15 mouse cellular contexts compared by ENCODE assay signal in genomic region chr6:128107698-128108097, GRCm38 (mm10). TPM values are rescaled to one million over a fixed set of nuclear protein-coding genes. Genes with fewer than 3 reads are reported as not detected.
DNase-seq lines count a peak whose midpoint lies in the region; ATAC-seq and TF ChIP-seq lines count a peak whose summit lies in the region.
"Had no signal": no experiment of that assay in that cellular context is flagged by ENCODE, and none has a peak within 500 bp of the region (broad histone marks: within the 10 kb centered on the region; RNA-seq: fewer than 3 reads in every experiment).

No protein-coding gene starts in this region.

- H3K4me2 ChIP-seq in kidney, embryonic 14.5 days (replicated peaks; ENCODE audit: low read depth, low read length), result no peak overlapping the region
- H3K4me2 ChIP-seq: limb, embryonic 12.5 days had no signal

- no peaks in the 10 kb centered on the region for H3K9me3 ChIP-seq in kidney, embryonic 14.5 days (ENCODE audit: control insufficient read depth, low read length)
- H3K9me3 ChIP-seq: limb, embryonic 12.5 days had no signal

- no peak for TF ChIP-seq CTCF in kidney, adult 2 months (conservative IDR thresholded peaks at IDR 0.05; ENCODE audit: insufficient read depth, insufficient read length, low read depth, low read length)

- ATAC-seq in kidney, embryonic 14.5 days (ENCODE audit: low FRiP score, low TSS enrichment), result no peak
- ATAC-seq in granulocyte monocyte progenitor cell, adult 5-6 weeks (replicated peaks; ENCODE audit: poor library complexity, severe bottlenecking), result peak; percentile 93
- ATAC-seq: hindbrain, postnatal 0 days had no signal

- H3K4me3 ChIP-seq in kidney, adult 2 months (ENCODE audit: insufficient read depth, low read depth, low read length), result no peak overlapping the region
- H3K4me3 ChIP-seq in kidney, embryonic 14.5 days (ENCODE audit: low read length), result no peak overlapping the region
- H3K4me3 ChIP-seq: limb, embryonic 12.5 days had no signal

- H3K27me3 ChIP-seq in kidney, adult 2 months (replicated peaks; ENCODE audit: control insufficient read depth, insufficient read depth, low read length), result no peaks in the 10 kb centered on the region
- H3K27me3 ChIP-seq in kidney, embryonic 14.5 days (ENCODE audit: control insufficient read depth, insufficient read depth, low read length), result no peaks in the 10 kb centered on the region
- H3K27me3 ChIP-seq: limb, embryonic 12.5 days had no signal

- no peak for TF ChIP-seq POLR2A in kidney, adult 2 months (IDR thresholded peaks at IDR 0.05; ENCODE audit: low read depth, low read length)

- peak overlapping the region; percentile 26; the same call in 1 of the 2 replicates for H3K27ac ChIP-seq in kidney, adult 2 months (ENCODE audit: insufficient read depth, low read depth, low read length)
- no peak overlapping the region for H3K27ac ChIP-seq in kidney, embryonic 14.5 days (ENCODE audit: low read depth, low read length)
- H3K27ac ChIP-seq: hindbrain, postnatal 0 days; limb, embryonic 12.5 days; macrophage had no signal

- no peak overlapping the region for H3K9ac ChIP-seq in kidney, embryonic 14.5 days (ENCODE audit: low read depth, low read length)
- H3K9ac ChIP-seq: limb, embryonic 12.5 days had no signal

- WGBS in kidney, adult 2 months, result 70% methylated on average over 8 of the region's 8 CpGs
- whole genome bisulfite sequencing in kidney, embryonic 14.5 days, result 54% methylated on average over 8 of the region's 8 CpGs

- no peaks in the 10 kb centered on the region for H3K36me3 ChIP-seq in kidney, adult 2 months (ENCODE audit: control insufficient read depth, insufficient read depth, low read length)
- H3K36me3 ChIP-seq in kidney, embryonic 14.5 days (ENCODE audit: control insufficient read depth, insufficient read depth, low read length), result no peaks in the 10 kb centered on the region
- H3K36me3 ChIP-seq: limb, embryonic 12.5 days had no signal

- DNase-seq in kidney, adult 2 months, result no peak
- DNase-seq in 3T3-L1 (ENCODE audit: low read depth, low spot score) (peak; percentile 40), A20 (ENCODE audit: low read depth, low spot score) (peak; percentile 32)
- DNase-seq in right cerebral cortex, adult 18-20 months, result no peak
- DNase-seq in neural tube, embryonic 10.5 days (ENCODE audit: extremely low spot score, low spot score), result no peak
- DNase-seq: adrenal gland, adult 8-10 months; cerebellum, adult 9-11 months; gastrocnemius, postnatal 10 days; kidney, adult 8-10 months; thymus, postnatal 14 days had no signal

- peaks cover 65% of the 10 kb centered on the region for H3K4me1 ChIP-seq in kidney, adult 2 months (ENCODE audit: control insufficient read depth, insufficient read depth, low read length)
- H3K4me1 ChIP-seq in kidney, embryonic 14.5 days (ENCODE audit: control insufficient read depth, insufficient read depth, low read length), result peaks cover 54% of the 10 kb centered on the region

RNA-seq across cellular contexts. Expression of gene Tspan9, which starts 35.7 kb away (rescaled TPM):
- 107 and 109 TPM in 2 replicates for polyA plus RNA-seq in kidney, adult 2 months (2012; rRNA removed)
- 96.6 and 100 TPM in 2 replicates for polyA plus RNA-seq in kidney, embryonic 14.5 days (2014; fragmentation: Nextera tagmentation; extraction: Ambion mirVana)
- 2.2 TPM in 1 of 2 replicates, not detected in the other for total RNA-seq in granulocyte monocyte progenitor cell, adult 5-6 weeks (2014; fragmentation: Nextera tagmentation)
- 0.62 and 3.4 TPM in 2 replicates for total RNA-seq in granulocyte monocyte progenitor cell, adult 5-6 weeks (2017)

Comparison
In these comparisons a context has a peak if more than half of its experiments do, and no peak if none do; other contexts are left out.
1. DNase-seq: peak in 3T3-L1 (single experiment) and A20 (single experiment); none in kidney, adult 2 months (single experiment), right cerebral cortex, adult 18-20 months (single experiment) and neural tube, embryonic 10.5 days (single experiment).